Mouse (Mus musculus) lung, postnatal 10 days (tissue): Measurements from ENCODE around the gene Nfkbie.

ENCODE experiments used
- DNase-seq: peaks from one replicate; pipeline ENCODE4 v3.0.0; 2021

Nfkbie gene

DNA sequence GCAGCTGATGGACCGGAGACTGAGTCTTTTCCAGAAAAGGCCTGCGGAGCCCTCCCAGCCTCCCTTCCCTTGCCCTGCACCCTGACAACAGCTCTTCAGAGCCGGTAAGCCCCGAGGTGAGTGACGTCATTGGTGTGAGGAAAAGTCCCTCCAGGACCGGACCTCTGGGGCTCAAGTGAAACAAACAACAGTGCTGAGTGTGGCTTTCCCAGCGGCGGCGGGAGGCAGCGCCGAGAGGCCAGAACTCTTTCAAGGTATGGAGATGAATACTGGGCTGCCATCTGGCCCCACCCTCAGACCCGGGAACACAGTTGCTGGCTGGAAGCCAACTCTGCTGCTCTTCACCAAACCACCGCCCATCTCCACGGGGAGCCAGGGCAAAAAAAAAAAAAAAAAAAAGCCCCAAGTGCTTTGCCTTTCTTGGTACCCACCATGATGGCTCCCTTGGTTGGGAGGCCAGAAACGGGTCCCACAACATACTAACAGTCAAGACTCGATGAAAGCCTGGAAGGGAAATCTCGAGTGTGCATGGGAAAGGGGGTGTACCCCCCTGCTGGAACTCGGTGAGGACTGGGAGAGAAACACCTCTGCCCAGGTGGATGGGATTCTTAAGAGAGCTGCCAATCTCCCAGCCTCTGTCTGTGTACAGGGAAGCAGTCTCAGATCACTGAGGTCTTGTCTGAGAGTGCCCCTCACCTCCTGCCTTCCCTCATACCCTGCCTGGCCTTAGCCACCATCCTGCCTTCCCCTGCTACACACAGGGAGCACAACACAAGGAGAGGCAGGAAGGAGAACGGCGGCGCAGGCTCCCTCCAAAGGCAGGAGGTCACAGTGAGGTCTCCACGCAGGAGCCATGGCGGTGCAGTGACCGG is 11.3 kb upstream of the Nfkbie start:
- DNase-seq, result no peak

DNA sequence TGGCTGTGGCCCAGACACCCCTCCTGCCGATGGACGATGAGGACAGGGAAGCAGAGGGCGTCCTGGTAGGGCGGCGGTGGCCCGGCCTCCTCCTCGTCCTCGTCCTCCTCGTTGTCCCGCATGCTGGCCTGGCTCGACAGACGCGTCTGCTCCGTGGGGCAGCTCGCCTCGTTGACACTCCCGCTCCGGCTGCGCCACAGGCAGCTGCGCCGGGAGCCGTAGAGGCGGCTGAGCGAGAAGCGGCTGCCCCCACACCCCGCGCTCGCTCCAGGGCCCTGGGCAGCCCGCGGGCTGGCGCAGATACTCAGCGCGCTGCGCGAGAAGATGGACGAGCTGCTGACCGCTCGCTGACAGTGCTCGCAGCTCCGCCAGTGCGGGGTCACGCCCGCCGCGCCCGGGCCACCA is 10.6 kb upstream of the Nfkbie start:
- no peak for DNase-seq

DNA sequence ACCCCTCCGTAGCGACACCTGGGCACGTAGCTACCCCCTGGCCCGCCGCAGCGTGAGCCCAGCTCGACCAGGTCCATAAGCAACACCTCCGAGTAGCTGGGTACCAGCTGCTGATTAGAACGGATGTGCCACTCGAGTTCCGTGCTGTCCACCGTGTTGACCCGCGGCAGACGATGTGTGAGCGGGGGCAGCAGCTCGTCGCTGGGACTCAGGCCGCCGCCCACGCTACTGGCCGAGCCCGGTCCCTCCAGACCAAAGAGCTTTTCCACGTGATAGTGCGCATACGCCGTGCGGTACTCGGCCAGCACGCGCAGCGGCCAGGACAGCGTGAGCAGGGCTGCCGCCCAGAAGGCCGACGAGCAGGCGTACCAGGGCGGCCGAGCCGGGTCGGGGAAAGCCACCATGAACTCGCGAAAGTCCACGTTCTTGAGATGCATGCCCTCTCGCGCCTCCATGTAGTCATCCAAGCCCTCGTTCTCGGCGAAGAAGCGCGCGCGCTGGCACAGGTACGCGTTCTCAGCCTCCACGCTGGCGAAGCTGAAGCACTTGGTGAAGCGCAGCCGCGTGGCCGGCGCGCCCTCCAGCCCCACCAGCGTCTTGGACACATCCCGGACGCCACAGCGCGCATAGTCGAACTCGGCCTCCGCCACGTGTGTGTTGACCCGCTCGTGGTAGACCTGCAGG is 10.1 kb upstream of the Nfkbie start:
- no peak for DNase-seq

DNA sequence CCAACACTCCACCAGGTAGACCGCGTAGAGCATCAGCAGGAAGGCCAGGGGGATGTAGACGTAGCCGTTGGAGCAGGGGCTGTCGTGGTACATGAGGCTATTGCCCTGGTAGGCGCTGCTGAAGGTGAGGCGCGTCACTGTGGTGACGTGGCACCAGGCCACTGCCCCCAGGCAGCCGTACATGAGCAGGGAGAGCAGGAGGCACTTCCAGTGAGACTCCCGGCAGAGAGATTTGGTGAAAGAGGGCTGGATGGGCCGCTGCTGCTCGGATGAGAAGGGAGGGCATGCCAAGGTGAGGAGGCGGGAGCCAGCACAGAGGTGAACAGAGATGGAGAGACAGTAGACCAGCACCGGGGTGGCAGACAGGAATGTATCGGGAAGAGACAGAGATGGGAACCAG is 8.6 kb upstream of the Nfkbie start:
- DNase-seq, result no peak

DNA sequence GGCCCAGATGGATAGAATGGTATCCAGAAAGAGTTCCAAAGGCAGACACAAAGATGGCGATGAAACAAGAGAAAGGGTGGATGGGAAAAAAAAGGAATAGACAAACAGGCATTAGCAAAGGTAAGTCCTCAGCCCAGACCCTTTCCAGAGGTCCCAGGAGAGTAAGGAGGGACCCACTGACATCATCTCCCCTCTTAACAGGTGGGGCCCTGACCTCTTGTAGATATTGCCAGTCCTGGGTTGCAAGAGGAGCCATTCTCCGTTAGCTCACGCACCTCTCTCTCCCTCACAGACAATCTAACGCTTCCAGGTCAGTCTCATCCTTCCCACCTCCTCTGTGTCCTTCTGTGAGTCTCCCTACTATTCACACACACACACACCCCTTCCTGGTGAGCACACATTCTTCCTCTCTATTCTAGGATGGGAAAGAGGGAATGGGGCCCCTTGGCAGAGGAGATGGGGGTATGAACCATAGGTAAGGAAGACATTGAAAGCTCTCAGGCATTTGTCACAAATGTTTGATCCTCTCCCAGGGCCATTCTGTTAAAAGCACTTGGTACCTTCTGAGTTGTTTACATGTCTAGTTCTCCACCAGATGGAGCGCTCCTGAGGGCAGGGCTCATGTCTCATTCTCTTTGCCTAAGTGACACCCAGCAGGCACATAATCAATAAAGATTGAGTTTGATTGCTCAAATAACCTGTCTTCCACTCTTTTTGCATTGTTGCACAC is 7.9 kb upstream of the Nfkbie start:
- DNase-seq, result no peak

DNA sequence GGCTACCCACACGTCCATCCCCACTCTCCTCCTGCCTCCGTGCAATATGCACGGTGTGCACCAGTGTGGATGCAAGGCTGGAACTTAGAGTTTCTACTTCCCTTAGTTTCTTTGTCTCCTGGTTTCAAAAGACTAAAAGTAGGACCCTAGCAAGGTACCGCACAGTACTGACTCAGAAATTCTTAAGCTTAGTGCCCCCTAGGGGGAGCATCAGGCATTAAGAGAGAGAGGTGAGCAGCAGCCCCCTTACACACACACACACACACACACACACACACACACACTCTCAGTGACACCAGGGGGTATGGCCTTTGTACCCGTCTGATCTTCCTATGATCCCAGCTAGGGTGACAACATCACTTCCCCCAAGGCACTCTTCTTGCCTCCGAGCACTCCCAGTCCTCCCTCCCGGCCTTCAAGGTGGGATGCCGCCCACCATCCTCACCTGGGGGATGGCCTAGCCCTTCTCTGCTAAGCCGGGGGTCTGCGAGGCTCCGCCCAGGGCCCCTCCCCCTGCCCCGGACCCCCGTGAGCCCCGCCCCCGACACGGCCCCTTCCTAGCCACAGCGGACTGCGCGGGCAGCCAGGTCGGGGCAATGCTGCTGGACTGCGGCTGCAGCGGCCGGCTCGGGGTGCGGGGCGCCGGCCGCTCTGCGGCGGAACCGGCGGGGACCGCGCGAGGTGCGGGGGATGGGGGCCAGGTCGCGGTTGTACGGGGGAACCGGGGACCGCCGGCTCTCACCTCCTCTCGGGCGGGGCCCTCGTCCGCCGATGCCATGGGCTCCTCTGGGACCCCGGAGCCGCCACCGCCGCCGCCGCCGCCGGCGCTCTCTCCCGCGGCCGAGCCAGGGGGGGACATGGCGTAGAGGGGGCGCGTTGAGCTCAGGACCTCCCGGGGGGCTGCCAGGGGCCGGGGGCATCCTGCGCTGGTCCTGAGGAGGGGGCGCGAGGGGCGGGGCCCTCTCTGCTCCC is 6.7 kb upstream of the Nfkbie start:
- peak; percentile 8 for DNase-seq

DNA sequence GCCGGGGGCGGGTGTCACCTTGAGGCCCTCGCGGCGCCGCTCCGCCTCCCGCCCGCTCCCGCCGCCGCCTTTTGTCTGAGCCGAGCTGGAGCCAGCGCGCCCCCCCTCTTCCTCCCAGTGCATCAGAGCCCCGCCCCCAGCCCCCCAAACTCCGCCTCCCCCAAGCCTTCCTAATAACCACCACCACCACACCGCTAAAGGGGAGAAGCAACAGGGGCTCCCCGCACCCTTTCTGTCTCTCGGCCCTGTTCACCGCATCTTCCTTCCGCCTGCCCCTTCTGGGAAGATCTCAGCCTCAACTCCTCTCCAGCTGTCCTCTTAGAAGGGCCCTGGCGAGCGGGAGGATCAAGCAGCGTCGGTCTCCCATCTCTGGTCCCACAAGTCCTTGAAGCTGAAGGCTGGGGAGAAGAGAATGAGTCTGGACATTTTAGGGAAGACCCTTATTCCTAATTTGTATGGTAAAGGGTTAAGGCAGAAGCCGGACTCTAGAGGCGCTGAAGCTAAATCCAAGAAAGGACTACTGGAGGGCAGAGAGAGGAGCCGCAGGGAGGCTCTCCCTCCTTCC is 5.8 kb upstream of the Nfkbie start, which contains the start of gene Tmem151b:
Gene Tmem151b (minus strand): TSS at position 61 of the 565 bp plus-strand sequence.
- DNase-seq, result peak; percentile 13

DNA sequence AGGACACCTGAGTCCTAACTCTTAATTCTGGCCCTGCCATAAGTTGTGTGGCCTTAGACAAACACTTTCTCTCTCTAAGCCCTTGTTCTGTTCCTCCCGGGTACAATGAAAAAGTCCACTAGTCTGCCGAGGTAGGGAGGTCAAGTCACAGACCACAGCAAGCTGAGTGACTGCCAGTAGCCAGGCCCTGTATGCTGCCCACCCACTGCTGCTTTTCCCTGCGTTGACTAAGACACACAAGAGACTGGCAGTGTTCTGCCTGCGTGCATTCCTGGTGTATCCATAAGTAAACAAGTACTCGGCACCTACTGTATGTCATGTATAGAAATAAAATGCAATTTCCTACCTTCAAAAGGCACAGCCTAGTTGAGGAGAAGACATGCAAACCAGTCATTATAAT is 5.2 kb upstream of the Nfkbie start:
- DNase-seq, result no peak

DNA sequence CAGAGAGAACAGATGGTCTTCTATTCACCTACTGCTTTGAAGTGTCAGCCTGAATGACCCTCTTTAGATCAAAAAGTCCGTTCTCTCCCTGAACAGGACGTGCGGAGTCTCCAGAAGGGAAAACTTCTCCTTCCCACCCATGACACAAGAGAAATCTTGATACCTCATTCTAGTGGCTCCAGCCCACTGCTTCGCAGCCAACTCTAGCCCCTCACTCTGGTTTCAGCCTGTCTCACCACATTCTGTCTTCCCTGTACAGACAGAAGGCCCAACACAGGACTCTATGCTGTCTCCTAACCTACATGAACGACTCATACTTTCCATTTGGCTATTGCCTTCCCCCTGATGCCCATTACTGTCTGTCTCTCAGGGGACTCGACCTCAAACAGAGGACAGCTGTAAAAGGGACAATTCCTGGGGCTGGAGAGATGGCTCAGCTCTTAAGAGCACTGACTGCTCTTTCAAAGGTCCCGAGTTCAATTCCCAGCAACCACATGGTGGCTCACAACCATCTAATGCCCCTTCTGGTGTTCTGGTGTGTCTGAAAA is 4.2 kb upstream of the Nfkbie start:
- no peak for DNase-seq

DNA sequence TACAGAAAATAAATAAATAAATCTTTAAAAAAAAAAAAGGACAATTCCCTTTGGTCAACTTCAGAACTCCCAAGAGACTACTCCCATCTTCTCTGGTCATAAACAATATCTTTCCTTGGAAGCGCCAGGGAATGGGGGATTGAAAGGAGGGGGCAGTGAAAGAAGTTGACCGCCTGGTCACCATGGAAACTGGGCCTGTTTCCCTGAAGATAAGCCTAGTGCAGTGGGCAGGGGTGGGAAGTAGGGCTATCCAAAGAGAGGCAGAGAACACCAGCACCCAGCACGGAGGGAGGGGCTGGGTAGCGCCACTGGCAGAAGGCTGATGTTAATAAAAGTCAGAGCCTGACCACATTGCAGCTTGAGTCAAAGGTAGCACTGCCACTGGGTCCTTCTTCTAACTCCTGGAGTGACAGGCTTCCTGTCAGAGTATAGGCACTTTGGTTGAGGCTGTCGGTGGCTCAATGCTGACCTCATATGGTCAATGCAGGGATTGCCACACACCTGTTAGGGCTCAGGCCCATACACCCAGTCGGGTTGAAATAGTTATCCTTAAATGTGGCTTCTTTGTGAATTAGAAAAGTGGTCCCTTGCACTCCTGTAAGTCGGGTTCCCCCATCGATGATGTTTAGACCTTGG is 3.6 kb upstream of the Nfkbie start:
- peak; percentile 83 for DNase-seq

DNA sequence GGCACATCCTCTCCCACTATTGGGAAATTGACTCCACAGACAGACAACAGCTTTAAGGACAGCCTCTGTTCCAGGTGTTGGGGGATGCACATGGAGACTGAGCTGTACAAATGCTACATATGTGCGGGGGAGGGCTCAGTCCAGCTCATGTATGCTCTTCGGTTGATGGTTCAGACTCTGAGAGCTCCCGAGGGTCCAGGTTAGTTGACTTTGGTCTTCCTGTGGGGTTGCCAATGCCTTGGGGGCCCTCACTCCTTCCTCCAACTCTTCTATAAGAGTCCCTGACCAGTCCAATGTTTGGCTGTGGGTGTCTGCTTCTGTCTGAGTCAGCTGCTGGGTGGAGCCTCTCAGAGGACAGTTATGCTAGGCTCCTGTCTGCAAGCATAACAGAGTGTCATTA is 2.4 kb upstream of the Nfkbie start:
- DNase-seq, result no peak

DNA sequence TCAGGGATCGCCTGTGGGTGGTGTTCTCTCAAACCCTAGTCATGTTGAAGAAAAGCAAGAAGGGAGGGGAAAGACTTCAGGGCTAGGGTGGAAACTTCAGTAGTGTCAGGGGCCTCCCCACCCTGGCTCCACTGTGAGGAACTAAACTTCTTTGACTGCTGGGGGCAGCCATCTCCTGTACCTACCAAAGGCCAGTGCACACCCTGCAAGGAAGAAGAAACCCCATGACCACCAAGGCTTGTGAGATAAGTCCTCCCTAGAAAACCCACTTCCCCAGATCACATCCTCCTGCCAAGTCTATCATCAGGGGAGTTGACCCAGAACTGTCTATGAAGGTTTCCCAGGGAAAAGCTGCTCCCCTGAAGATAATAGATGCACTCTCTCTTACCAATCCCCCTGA is 1.1 kb upstream of the Nfkbie start:
- no peak for DNase-seq

DNA sequence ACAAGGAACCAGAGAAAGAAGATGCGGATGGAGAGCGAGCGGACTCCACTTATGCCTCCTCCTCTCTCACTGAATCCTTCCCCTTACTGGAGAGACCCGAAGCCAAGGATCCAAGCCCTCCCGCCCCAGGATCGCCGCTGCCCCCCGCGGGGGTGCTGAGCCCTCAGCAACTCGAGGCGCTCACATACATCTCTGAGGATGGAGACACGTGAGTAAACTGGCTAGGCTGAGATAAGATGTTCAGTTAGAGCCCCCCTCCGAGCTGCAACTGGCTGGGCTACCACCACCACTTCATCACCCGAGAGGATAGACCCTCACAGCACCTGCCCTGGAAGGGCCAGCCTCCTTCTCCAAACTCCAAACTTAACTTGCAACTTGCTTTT is 595 bp downstream of the Nfkbie start:
- no peak for DNase-seq

DNA sequence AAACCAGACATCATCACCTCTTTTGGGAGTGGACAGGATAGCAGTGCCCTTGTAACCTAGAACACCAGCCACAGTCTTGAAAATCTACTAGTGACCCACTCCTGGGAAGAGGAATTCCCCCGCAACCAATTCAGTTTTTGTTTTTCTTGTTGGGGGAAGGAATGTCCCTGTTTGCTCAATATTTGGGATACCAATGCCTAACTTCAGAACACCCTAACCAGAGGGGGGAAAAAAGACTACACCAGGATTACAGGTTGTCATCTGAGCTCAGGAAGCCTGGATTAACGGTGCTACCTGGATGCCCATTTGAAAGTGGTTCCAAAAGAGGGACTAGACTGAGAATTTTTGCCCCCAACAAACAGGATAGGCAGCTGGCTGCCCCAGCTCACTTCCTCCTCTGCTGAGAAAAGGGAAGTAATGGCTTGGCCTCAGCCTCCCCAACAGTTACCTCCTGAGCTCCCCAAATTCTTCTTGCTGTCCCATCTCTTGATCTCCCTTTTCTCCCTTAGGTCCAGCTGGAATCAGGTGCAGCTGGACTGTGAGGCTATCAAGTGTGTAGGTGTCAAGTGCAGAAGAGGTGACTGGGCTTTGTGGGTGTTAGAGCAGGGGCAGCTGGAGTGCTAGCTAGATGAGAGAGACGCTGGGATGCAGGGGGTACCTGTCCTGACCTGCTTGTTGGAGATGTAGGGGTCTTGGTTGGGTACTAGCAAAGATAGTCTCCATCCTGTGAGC is 1.2 kb downstream of the Nfkbie start:
- no peak for DNase-seq

DNA sequence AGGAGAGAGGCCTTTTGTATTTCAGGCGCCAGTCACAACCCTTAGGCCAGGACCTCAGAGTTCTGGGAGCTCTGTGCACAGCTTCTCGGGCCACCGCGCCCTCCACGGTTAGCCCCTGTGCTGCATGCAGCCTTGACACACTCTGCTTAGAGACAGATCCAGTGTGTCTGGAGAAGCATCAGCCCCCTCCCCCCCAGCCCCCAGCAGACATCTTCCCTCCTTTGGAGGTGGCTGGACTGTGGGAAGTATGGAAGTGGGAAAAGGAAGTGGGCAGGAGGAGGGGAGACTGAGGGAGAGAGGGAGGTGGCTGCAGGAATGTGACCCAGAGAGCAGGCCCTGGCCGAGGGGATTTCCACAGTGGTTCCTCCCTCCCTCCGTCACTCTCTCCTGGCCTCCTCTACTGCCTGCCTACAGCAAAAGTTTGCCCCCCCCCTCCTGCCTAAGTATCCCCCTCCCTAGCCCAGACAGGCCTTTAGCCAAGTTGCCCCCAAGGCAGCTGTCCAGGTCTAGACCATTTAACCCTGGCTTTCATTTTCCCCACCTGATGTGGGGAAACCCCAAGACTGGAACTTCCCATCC is 1.8 kb downstream of the Nfkbie start:
- DNase-seq, result no peak

DNA sequence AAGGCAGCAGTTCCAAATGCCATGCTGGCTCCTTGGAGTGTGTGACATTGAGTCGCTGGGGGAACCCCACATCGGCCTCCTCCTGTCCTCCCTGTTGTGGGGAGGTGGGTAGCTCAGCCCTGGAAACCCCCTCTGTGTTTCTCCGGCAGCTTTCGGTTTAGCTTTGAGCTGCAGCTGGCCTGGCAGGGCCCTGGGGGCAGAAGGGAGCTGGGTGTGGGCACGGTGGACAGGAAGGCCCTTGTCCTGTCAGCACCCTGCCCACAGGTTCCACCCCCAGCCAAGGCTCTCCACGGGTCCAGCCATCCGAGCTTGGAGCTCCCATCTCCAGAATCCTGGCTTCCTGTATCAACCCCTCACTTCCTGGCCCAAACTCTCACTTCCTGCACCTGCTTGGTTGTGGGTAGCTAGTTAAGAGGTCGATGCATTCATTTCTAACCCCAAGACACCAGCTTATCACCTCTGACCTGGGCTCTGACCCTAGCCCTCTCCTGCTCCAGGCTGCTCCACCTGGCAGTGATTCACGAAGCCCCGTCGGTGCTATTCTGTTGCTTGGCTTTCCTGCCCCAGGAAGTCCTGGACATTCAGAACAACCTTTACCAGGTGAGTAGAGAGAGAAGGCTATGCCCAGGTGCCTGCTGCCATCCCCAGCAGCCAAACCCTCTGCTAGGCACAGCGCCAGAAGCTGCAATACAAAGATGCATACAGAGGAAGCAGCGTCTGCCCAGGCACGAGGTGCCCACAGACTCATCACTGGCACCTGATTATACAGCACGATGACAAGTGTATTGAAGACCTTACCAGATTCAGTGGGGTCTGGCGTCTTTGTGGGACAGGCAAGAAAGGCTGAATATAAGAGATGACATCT is 2.7 kb downstream of the Nfkbie start:
- no peak for DNase-seq

DNA sequence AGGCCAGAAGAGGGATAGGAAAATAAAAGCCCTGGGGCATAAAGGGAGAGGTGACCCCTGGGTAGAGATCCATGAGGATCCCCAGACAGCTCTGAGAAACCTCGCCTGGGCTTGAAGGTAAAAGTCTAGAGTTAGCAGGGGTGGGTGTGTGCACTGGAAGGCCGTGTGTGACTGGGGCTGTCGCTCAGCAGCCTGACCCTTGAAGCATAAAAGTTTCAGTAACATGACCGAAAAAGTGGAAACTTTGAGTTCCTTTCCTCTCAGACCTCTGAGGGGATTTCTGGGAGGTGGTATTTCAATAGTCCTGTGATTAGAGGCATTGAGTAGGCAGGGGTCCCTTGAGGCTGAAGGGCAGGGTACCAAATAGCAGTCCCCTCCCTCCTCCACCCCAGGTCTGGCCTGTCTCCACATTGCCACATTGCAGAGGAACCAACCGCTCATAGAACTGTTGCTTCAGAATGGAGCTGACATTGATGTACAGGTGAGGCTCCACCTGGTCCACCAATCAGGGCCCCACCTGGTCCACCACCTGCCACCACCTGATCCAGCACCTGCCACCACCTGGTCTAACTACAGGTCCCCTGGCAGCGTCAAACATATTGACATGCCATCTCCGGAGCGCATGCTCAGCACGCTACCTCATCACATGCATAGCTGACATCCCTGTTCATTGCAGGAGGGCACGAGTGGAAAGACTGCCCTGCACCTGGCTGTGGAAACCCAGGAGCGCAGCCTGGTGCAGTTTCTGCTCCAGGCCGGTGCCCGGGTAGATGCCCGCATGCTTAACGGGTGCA is 4.4 kb downstream of the Nfkbie start:
- no peak for DNase-seq

DNA sequence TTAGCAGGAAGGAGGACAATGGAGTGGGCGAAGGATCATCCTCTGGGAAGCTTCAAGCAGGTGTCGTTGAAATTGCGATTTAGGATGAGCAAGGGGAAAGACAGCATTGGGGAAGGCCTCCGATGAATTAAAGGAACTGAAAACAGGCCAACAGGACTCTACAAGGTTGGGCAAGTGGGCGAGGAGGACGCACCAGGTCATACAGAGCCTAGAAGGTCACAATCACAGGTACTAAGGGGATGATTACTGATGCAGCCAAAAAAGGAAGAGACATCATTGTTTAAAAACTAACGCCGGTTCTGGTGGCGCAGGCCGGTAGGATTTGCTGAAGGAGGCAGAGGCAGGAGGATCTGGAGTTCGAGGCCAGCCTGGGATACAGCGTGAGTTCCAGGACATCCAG is 7.7 kb downstream of the Nfkbie start:
- DNase-seq, result no peak
